Mouse (Mus musculus): ENCODE data around the gene Pou2f2.
A peak's percentile ranks its signal among the peaks of the same experiment; 100 is the strongest.

The Pou2f2 gene

DNA sequence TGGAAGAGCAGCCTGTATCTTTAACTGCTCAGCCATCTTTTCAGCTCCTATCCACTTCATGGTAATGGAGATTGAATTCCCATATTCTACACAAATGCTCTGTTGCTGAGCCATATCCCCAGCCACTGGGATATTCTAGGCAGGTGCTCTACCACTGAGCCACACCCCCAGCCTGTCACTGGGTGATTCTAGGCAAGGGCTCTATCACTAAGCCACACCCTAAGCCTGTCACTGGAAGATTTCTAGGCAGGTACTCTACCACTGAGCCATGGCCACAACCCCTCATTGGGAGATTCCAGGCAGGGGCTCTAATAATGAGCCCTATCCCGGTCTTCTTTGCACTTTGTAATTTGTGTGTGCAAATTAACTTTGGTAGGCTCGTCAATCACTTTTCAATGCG lies 15.6 kb upstream of the Pou2f2 start:
- DNase-seq (ENCODE audit: low spot score in 2 of 2) = no peak

- DNase-seq (ENCODE audit: low spot score in 2 of 2) = no peak
Observed at GRCm38 (mm10) chr7:25192110-25192509, 12.6 kb upstream of the Pou2f2 start.

GRCm38 (mm10) chr7:25190806-25191205 lies 11.3 kb upstream of the Pou2f2 start:
- DNase-seq (ENCODE audit: low spot score in 2 of 2) = no peak

GRCm38 (mm10) chr7:25187662-25188650 lies 8.4 kb upstream of the Pou2f2 start:
- peak; percentile 74 to 82 for DNase-seq (ENCODE audit: low spot score in 2 of 2)

DNA sequence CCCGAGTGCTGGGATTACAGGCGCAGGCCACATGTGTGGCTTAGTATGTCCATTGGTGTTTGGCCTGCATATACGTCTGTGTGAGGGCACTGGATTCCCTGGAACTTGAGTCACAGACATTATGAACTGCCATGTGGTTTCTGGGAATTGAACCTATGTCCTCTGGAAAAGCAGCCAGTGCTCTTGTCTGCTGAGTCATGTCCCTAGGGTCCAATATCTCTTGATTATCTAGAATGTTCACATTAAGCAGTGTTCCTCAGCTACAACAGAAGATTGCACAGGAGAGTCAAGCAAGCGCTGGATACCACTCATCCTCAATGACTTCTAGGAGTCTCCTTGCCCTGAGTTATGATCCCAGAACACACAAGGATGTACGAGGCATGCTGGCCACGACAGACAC lies 4.6 kb upstream of the Pou2f2 start:
- no peak for DNase-seq (ENCODE audit: low spot score in 2 of 2)

- DNase-seq (ENCODE audit: low spot score in 2 of 2) = peak; percentile 57 to 64
Observed at GRCm38 (mm10) chr7:25181814-25182213, 2.3 kb upstream of the Pou2f2 start.

DNA sequence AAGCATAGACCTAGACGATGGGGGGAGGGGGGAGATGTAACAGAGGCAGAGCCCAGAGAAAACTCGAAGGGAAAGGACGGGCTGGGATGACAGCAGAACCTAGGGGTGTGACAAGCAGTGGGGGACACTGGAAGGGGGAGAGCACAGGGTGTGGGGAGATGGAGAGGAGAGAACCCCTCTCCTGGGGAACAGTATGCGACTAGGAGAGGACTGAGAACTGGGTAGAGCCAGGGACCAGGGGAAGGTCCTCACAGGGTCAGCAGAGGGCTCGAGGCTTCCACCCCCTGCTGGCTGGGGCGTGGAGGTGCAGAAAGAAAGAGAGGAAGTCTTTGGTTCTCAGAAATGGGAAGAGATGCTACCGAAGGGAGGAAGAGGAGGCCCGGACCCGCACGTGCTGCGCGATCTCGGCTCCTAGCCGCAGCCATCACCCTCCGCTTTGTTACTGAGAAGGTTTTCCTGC lies 1.8 kb upstream of the Pou2f2 start:
- DNase-seq (ENCODE audit: low spot score in 2 of 2) = peak; percentile 65 to 75

DNA sequence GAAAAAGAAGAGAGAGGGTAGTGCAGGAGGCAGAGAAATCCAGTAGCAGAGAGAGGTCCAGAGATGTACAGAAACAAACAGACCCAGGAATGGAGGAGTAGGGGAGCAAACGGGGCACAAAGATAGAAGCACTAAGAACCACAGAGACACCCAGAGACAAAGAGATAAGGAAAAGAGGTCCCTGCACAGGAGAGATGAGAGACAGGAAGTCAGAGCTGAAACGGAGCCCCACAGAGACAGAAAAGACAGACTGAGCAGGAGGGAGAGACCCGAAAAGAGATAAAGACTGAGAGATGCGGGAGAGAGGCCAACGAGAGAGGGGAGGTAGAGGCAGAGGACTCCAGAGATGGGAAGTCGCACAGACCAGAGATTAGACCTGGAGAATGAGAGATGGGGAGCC lies 986 bp upstream of the Pou2f2 start:
- DNase-seq (ENCODE audit: low spot score in 2 of 2) = no peak

- DNase-seq (ENCODE audit: low spot score in 2 of 2) = no peak
Observed at GRCm38 (mm10) chr7:25178787-25179605, 530 bp downstream of the Pou2f2 start.

GRCm38 (mm10) chr7:25178317-25178716 lies 1.2 kb downstream of the Pou2f2 start:
- no peak for DNase-seq (ENCODE audit: low spot score in 2 of 2)

- DNase-seq (ENCODE audit: low spot score in 2 of 2) = no peak
Observed at GRCm38 (mm10) chr7:25174343-25174742, 5.2 kb downstream of the Pou2f2 start.

- no peak for DNase-seq (ENCODE audit: low spot score in 2 of 2)
Observed at GRCm38 (mm10) chr7:25172669-25173068, 6.9 kb downstream of the Pou2f2 start.

- no peak for DNase-seq (ENCODE audit: low spot score in 2 of 2)
Observed at GRCm38 (mm10) chr7:25170583-25170982, 8.9 kb downstream of the Pou2f2 start.

DNA sequence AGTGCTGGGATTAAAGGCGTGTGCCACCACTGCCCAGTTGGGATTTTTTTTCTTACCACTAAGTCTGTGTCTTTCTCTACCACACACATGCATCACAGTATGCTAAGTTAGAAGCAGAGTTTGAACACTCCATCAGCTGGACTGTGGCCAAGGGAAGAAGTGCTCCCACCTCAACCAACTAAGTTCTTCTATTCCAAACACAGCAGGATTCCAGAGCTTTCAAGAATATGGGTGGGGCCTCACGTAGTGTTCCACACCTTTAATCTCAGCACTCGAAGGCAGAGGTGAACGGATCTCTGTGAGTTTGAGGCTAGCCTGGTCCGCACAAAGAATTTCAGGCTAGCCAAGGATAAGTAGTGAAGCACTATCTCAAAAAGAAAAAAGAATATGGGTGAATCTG lies 13.4 kb downstream of the Pou2f2 start:
- DNase-seq (ENCODE audit: low spot score in 2 of 2) = no peak

- DNase-seq (ENCODE audit: low spot score in 2 of 2) = no peak
Observed at GRCm38 (mm10) chr7:25156158-25156648, 23.3 kb downstream of the Pou2f2 start.

DNA sequence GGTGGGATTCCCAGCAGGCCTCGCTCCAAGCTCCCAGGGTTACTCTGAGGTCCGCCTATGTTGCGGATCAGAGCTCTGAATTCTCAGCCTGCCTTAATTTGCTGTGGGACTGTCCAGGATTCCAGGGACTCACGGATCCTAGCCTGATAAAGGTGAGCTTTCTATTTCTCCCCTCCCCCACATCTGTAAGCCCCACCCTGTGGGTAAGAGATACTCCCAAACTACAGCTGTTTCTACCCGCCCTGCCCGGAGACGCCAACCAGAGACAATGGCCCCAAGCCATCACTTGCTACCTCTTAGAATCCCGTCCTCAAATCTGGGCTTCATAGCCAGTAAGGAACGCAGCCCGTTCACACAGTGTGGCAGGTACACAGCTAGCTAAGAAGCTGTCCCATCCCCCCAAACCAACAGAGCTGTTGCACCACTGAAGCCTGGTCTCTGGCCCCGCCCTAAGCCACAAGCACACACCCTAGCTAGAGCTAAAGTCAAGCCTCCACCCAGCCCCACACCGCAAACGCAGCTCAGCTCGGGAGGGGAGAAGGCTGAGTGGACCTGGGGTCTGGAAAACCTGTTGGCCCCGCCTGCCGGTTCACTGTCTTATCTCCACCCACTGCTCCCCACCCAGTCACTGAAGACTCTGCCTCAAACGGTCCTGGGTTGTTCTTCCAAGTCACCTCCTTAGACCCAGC lies 23.9 kb downstream of the Pou2f2 start:
- peak; percentile 78 to 81 for DNase-seq (ENCODE audit: low spot score in 2 of 2)

- peak; percentile 26 to 42 for DNase-seq (ENCODE audit: low spot score in 2 of 2)
Observed at GRCm38 (mm10) chr7:25154648-25155047, 24.9 kb downstream of the Pou2f2 start.

- DNase-seq (ENCODE audit: low spot score in 2 of 2) = no peak
Observed at GRCm38 (mm10) chr7:25153841-25154240, 25.7 kb downstream of the Pou2f2 start.

GRCm38 (mm10) chr7:25151916-25152556 lies 27.5 kb downstream of the Pou2f2 start:
- DNase-seq (ENCODE audit: low spot score in 2 of 2) = no peak

GRCm38 (mm10) chr7:25151009-25151408 lies 28.5 kb downstream of the Pou2f2 start:
- DNase-seq (ENCODE audit: low spot score in 2 of 2) = no peak

DNA sequence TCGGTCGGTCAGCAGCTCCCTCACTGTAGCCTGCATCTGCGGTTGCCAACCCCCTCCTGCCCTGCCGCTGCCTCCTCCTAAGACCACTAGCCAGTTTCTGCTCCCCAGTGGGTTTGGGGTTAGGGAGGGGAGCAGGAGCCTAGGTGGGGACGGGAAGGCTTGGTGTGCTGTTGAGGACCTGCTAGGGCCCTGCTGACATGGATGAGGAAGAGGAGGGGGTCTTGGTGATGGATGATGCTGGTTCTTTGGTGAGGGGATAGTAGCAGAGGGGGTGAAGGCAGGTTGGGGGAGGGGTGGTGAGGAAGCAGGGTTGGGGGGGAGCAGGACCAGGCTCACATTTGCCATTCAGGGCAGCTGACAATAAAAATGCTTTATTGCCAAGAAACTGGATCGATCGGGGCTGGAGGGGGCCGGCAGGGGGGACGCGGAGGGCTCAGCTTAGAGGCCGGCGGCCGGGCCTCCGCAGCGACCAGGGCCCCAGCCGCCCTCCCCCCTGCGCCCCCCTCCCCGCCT lies 29.3 kb downstream of the Pou2f2 start:
- no peak for DNase-seq (ENCODE audit: low spot score in 2 of 2)
